Mouse (Mus musculus) hindbrain, embryonic 16.5 days (tissue): Measurements from ENCODE around the gene Ryr1. TPM values are rescaled to one million over a fixed set of nuclear protein-coding genes. Genes with fewer than 3 reads are reported as not detected.

Experiments used
- ATAC-seq: fragments of 200-750 bp; cut with Nextera tagmentation; 2 replicates; pipeline ENCODE4 v1.8.0; 2017; ENCODE audit warnings: moderate TSS enrichment, moderate library complexity
- H3K27ac ChIP-seq: fragments of 300-500 bp; sonication (generic); 2 replicates; pipeline ENCODE4 v1.5.1; 2014; ENCODE audit warnings: low read depth, mild to moderate bottlenecking, control low read depth, low read length, moderate library complexity
- H3K27me3 ChIP-seq: fragments of 300-500 bp; sonication (generic); replicated peaks from 2 replicates; pipeline ENCODE4 v1.6.1; 2014; ENCODE audit warnings: low read length; ENCODE audit not compliant: control insufficient read depth, insufficient read depth
- H3K36me3 ChIP-seq: fragments of 300-500 bp; sonication (generic); 2 replicates; pipeline ENCODE4 v1.6.1; 2014; ENCODE audit warnings: mild to moderate bottlenecking, low read length, moderate library complexity, mixed read lengths; ENCODE audit not compliant: control insufficient read depth, insufficient read depth
- H3K4me1 ChIP-seq: fragments of 300-500 bp; sonication (generic); 2 replicates; pipeline ENCODE4 v1.6.1; 2014; ENCODE audit warnings: low read depth, low read length; ENCODE audit not compliant: control insufficient read depth, insufficient read depth
- H3K4me2 ChIP-seq: fragments of 300-500 bp; sonication (generic); 2 replicates; pipeline ENCODE4 v1.6.1; 2014; ENCODE audit warnings: mild to moderate bottlenecking, low read length, control low read depth, moderate library complexity
- H3K4me3 ChIP-seq: fragments of 300-500 bp; sonication (generic); 2 replicates; pipeline ENCODE4 v1.5.1; 2014; ENCODE audit warnings: mild to moderate bottlenecking, low read length, control low read depth, moderate library complexity
- H3K9ac ChIP-seq: fragments of 300-500 bp; sonication (generic); 2 replicates; pipeline ENCODE4 v1.6.1; 2014; ENCODE audit warnings: low read depth, mild to moderate bottlenecking, control low read depth, low read length, moderate library complexity
- H3K9me3 ChIP-seq: fragments of 300-500 bp; sonication (generic); 2 replicates; pipeline ENCODE4 v1.6.1; 2014; ENCODE audit warnings: mild to moderate bottlenecking, low read length, moderate library complexity; ENCODE audit not compliant: control insufficient read depth
- WGBS: fragments of 180-500 bp; shearing (Covaris S2); extraction: QIAGEN DNeasy Blood & Tissue Kit; methylation state at CpG from one replicate; pipeline ENCODE4 v1.1.7; 2014; 5-methylcytosine and 5-hydroxymethylcytosine counted together
- polyA plus RNA-seq: library from polyadenylated mRNA; unstranded; fragments of >200 nt; fragmentation: Nextera tagmentation; extraction: Ambion mirVana; gene quantifications from 2 replicates; pipeline ENCODE4 v1.2.1, GENCODE M21; 2015

Gene Ryr1
- 9.2 and 11.0 TPM in 2 replicates for polyA plus RNA-seq

DNA sequence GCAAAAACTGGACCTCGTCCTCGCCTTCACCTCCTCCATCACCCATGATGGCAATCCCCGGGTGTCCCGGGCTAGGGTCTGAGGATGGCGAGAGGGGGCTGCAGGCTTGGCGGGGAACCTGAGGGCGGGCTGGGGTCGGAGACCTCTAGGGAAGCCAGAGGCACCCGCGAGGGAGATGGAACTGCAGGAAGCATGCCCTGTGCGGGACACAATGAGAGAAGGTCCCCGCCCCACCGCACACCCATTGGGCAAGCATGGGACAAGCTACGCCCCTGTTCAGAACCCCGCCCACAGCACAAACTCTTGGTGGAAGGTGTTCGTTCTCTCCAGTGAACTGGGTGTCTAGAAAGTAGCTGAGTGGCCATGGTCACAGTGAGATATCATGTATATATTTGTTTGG lies at the start of gene Ryr1:
TSS of gene Ryr1 (minus strand) at position 210 of the 400 bp plus-strand sequence.
- Histone ChIP-seq H3K9me3 (no peaks in the 10 kb centered on the region), H3K4me2 (peak within 1 kb of the TSS; percentile 66), H3K36me3 (no peaks in the 10 kb centered on the region), H3K4me1 (peaks cover 7% of the 10 kb centered on the region), H3K9ac (peak within 1 kb of the TSS; percentile 48), H3K27me3 (peaks cover 3% of the 10 kb centered on the region), H3K4me3 (peak within 1 kb of the TSS; percentile 33), H3K27ac (no peak within 1 kb of the TSS)
- no peak for ATAC-seq
- 0% methylated on average over 16 of the region's 16 CpGs for WGBS

DNA sequence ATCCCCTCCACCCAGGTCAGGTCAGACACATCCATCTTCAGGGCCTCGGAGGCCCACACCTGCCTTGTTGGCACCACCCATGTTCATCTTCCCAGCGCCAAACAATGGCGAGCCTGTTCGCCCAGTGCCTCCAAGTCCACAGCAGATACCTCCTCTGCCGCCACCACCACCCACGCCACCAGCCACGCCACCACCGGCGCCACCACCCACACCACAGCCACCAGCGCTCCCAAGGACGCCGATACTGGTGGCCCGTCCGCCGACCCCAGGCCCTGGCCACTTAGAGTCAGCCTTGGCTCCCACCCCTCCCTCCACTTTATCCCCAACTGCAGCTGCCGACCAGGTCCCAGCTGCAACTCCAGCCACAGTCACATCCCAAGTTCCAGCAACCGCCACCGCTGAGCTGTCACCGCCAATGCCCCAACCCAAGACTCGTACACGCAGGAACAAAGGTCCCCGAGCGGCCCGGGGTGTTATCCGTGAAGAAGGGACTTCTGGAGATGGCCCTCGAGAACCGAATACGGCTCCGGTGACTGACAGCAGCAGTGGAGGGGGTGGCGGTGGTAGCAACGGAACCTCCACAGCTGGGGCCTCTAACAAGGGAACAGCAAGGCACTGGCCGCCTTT lies 47.5 kb upstream of the Ryr1 start:
- Histone ChIP-seq H3K36me3 (peaks cover 28% of the 10 kb centered on the region), H3K4me3 (no peak overlapping the region), H3K27ac (no peak overlapping the region), H3K4me1 (peaks cover 27% of the 10 kb centered on the region), H3K4me2 (no peak overlapping the region), H3K27me3 (peaks cover 30% of the 10 kb centered on the region), H3K9me3 (no peaks in the 10 kb centered on the region), H3K9ac (no peak overlapping the region)
- WGBS: 27% methylated on average over 31 of the region's 32 CpGs
- ATAC-seq: no peak

DNA sequence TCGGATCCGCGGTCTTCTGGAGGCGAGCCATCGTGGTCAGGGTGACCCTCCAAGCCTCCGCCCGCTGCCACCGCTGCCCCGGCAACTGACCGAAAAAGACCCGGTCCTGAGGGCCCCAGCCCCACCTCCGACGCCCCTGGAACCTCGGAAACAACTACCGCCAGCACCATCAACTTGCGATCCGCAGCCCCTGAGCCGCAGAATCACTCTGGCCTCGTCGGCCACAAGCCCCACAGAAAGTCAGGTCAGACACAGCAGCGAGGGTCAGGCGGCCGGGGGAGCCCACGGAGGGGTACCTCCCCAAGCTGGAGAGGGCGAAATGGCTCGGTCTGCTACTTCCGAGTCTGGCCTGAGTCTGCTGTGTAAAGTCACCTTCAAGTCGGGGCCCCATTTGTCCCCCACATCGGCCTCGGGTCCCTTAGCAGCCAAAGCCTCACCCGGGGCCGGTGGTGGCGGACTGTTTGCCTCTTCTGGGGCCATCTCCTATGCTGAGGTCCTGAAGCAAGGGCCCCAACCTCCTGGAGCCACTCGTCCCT lies 46.7 kb upstream of the Ryr1 start:
- Histone ChIP-seq H3K36me3 (peaks cover 28% of the 10 kb centered on the region), H3K4me2 (peak overlapping the region; percentile 76), H3K9me3 (no peaks in the 10 kb centered on the region), H3K27me3 (peaks cover 30% of the 10 kb centered on the region), H3K4me1 (peaks cover 27% of the 10 kb centered on the region), H3K9ac (peak overlapping the region; percentile 33), H3K27ac (no peak overlapping the region), H3K4me3 (peak overlapping the region; percentile 80)
- 6% methylated on average over 33 of the region's 34 CpGs for WGBS
- ATAC-seq: no peak

DNA sequence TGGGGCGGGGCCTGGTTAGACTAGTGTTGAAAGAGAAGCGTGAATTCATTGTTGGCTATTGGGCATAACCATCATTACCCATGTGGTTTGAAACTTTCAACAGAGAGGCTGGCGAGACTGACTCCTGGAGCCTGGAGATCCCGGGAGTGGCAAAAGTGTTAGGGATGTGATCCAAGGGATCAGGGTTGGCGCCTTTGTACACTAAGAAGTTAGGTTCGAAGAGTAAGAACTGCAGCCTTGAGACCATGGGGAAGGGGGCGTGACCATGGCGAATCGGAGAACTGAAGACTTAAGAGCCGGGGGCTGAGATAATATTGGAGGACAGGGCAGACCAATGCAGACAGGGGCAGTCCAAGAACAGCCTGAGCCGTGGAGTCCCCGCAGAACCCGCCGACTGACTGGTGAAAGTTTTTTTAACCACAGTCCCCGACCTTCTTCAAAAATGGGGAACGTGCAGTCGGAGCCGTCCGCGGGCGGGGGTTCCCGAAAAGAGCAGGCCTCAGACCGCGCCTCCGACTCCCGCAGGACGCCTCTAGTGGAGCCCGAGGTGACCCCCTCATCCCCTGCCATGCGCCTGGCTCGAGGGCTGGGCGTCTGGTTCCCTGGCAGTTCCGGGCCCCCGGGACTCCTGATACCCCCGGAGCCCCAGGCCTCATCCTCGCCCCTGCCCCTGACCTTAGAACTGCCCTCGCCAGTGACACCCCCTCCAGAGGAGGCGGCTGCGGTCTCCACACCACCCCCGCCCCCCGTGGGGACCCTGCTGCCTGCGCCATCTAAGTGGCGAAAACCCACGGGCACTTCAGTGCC lies 46.0 kb upstream of the Ryr1 start:
- peak overlapping the region; percentile 76 for H3K4me2 ChIP-seq
- H3K9ac ChIP-seq: peak overlapping the region; percentile 33
- H3K27me3 ChIP-seq: peaks cover 30% of the 10 kb centered on the region
- peak overlapping the region; percentile 80 for H3K4me3 ChIP-seq
- H3K27ac ChIP-seq: no peak overlapping the region
- H3K4me1 ChIP-seq: peaks cover 27% of the 10 kb centered on the region
- 1% methylated on average over 41 of the region's 43 CpGs for WGBS
- H3K36me3 ChIP-seq: peaks cover 23% of the 10 kb centered on the region
- no peak for ATAC-seq
- no peaks in the 10 kb centered on the region for H3K9me3 ChIP-seq

DNA sequence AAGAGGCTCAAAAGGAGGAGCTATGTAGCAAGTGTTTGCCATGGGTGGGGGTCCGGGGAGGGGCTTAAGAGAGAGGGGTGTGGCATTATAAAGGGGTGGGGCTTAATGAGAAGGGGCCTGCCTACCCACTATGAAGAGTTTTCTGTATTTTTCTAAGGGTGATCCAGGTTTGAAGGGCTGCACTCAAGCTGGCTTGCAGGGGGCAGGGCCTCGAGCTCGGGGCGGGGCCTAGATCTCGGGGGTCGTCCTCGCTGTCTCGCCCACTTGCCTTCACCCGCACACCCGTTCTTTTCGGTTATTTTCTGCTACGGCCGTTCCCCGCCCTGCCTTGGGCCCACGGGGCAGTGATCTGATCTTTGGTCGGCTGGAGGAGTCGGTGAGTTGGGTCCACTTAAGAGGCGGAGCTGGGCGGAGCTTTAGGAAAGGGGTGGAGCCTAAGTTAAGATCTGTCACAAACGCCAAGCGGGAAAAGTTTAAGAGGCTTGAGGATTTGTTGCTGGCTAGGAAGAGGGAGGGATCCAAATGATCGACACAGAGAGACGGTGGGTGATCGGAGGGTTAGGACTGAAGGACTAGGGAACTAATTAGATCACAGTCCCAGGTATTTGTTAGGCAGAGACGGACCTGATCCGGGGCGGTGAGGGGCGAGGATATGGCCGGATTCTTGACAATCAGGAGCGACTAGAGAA lies 45.2 kb upstream of the Ryr1 start, which contains the start of the genes Ggn and Spred3:
TSS of gene Ggn (plus strand) at position 145 of the 689 bp plus-strand sequence.
TSS of gene Spred3 (minus strand) at position 346 of the 689 bp plus-strand sequence.
- WGBS: under 1% methylated on average over 30 of the region's 30 CpGs

DNA sequence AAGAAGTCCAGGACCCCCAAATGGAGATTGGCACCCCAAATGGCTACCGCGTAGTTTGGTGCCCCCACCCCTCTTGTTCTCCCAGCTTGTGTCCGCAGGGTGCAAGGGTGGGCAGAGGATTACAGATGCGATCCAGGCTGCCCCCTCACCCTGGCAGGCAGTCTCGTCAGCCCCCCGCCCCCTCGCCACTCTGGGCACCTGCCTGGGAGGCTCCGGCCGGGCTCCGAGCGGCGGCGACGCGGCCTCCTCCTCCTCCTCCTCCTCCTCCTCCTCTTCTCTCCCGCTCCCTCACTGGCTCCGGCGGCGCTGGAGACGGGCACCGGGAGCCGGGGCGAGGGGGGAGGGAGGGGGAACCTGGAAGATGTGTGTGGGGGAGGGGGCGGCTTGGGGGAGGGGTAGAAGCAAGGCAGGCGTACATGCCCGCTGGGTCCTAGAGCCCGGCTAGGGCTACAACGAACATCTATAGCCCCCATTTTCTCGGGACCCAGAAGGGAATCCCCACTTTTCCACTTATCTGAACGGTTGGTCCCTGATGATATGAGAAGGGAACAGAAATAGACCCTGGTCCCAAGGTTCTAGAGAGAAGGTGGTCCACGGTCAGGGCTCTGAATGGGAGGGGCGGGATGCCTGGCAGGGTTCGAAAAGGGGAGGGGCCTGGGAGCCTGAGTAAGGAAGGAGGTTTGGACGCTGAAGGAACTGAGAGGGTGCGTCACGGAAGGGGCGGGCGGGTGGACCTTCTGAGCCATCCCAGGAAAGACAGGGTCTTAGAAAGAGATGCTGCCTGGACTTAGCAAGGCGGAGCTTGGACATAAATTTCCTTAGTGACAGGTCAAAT lies 44.5 kb upstream of the Ryr1 start:
- peak overlapping the region; percentile 90 for H3K27ac ChIP-seq
- WGBS: under 1% methylated on average over 28 of the region's 39 CpGs
- peak overlapping the region; percentile 82 for H3K9ac ChIP-seq
- peaks cover 11% of the 10 kb centered on the region for H3K36me3 ChIP-seq
- H3K4me2 ChIP-seq: peak overlapping the region; percentile 76
- no peaks in the 10 kb centered on the region for H3K9me3 ChIP-seq
- H3K4me1 ChIP-seq: peaks cover 27% of the 10 kb centered on the region
- peak; percentile 87 for ATAC-seq
- peaks cover 25% of the 10 kb centered on the region for H3K27me3 ChIP-seq
- H3K4me3 ChIP-seq: peak overlapping the region; percentile 80

More for the DNA sequence above, 45.2 kb upstream of the Ryr1 start, which contains the start of the genes Ggn and Spred3:
- Histone ChIP-seq H3K4me1 (peaks cover 27% of the 10 kb centered on the region), H3K4me2 (peak within 1 kb of the TSS; percentile 76), H3K9me3 (no peaks in the 10 kb centered on the region), H3K4me3 (peak within 1 kb of the TSS; percentile 80), H3K36me3 (peaks cover 16% of the 10 kb centered on the region), H3K27ac (peak within 1 kb of the TSS; percentile 90), H3K9ac (peak within 1 kb of the TSS; percentile 82), H3K27me3 (peaks cover 28% of the 10 kb centered on the region)
- ATAC-seq: peak; percentile 74

DNA sequence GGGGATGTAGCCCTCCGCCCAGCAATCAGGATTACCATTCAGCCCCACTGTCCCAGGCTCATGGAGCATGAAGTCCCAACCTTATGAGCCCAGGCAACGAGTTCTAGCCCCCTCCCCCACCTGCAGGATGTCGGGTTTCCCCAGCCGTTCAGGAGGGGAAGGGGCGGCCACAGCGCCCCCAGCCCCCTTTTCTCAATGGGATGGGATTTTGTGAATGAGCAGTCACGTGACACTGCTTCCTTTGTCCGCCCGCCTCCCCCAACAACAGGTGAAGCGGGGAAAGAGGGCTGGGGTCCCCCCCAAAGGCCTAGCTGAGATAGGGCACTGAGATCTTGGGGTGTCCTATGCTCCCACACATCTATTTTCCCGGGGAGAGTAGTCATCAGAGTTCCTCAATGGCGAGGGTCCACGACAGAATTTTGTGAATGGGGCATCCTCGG lies 43.8 kb upstream of the Ryr1 start:
- peak overlapping the region; percentile 82 for H3K9ac ChIP-seq
- WGBS: 0% methylated on average over 14 of the region's 14 CpGs

DNA sequence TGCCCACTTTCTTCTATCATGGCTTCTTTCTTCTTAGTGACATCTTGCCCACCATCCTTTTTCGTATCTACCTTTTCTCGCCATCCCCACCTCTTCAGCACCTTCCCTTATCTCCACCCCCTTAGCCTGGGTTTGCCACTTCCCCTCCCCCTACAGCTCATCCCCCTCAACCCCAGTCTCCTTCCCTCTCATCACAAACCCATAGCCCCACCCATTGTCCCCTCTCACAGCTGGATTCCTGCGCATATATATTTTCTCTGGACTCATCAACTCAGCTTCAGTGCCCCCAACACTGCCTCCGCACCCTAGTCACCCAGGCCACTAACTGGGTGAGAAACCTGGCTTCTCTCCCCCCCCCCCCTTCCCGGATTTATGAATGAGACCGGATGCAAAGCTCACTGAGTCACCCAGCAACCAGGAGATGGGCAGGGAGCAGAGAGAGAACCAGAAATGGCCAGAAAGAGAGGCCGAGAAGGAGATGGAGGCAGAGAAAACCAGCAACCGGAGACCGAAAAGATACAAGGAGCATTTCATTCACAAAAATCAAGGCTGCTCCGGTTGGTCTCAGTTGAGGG lies 43.2 kb upstream of the Ryr1 start:
- H3K27me3 ChIP-seq: peaks cover 15% of the 10 kb centered on the region
- no peak for ATAC-seq
- peak overlapping the region; percentile 80 for H3K4me3 ChIP-seq
- WGBS: 4% methylated on average over 10 of the region's 10 CpGs
- H3K4me2 ChIP-seq: peak overlapping the region; percentile 76
- H3K9me3 ChIP-seq: no peaks in the 10 kb centered on the region
- peak overlapping the region; percentile 82 for H3K9ac ChIP-seq
- peak overlapping the region; percentile 90 for H3K27ac ChIP-seq
- H3K36me3 ChIP-seq: peaks cover under 1% of the 10 kb centered on the region
- peaks cover 27% of the 10 kb centered on the region for H3K4me1 ChIP-seq

More for the DNA sequence above, 43.8 kb upstream of the Ryr1 start:
- Histone ChIP-seq H3K27me3 (peaks cover 21% of the 10 kb centered on the region), H3K4me3 (peak overlapping the region; percentile 80), H3K36me3 (peaks cover 7% of the 10 kb centered on the region), H3K4me2 (peak overlapping the region; percentile 76), H3K27ac (peak overlapping the region; percentile 90), H3K4me1 (peaks cover 27% of the 10 kb centered on the region), H3K9me3 (no peaks in the 10 kb centered on the region)
- peak; percentile 6 for ATAC-seq
